Mouse (Mus musculus): ENCODE results near the gene Cfap58. TPM values are rescaled to one million over a fixed set of nuclear protein-coding genes. Genes with fewer than 3 reads are reported as not detected.
A peak's percentile ranks its signal among the peaks of the same experiment; 100 is the strongest.

Cfap58 gene
- polyA plus RNA-seq, 1 experiment, result not detected

DNA sequence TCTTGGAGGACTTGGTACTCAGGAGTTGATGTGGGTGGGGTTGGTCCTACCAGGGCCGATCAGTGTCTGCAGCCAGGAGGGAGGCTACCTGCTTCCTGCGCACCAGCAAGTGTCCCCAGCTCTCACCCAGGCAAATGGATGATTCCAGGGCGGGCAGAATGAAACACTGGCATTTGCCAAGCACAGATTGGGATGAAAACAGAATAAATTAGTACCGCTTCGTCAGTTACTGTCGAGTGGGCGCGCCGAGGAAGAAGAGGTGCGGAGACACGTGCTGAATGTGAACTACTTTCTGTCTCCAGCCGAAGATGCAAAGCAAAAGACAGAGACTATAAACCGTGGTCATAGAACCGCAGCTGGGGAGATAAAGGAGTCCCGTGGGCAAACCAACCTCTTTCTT, 84.0 kb downstream of the Cfap58 start:
- Histone ChIP-seq H3K27me3 (ENCODE audit: control insufficient read depth, insufficient read depth, insufficient read length) (peaks cover 8% of the 10 kb centered on the region), H3K4me3 (ENCODE audit: insufficient read depth, poor library complexity, severe bottlenecking) (no peak overlapping the region), H3ac (ENCODE audit: control insufficient read depth, insufficient read length, low read depth) (no peak overlapping the region), H3K79me3 (ENCODE audit: low read depth) (no peaks in the 10 kb centered on the region), H3K36me3 (ENCODE audit: control insufficient read depth, insufficient read depth) (no peaks in the 10 kb centered on the region), H3K79me2 (ENCODE audit: control insufficient read depth, insufficient read depth) (no peaks in the 10 kb centered on the region)
- TF ChIP-seq MYOG (IDR thresholded peaks at IDR 0.05; ENCODE audit: control insufficient read depth, extremely low read depth, insufficient read length) (no peak), CTCF (IDR thresholded peaks at IDR 0.05; ENCODE audit: control insufficient read depth, insufficient read depth, insufficient read length) (no peak), MAX (IDR thresholded peaks at IDR 0.05) (no peak), MYOD1 (IDR thresholded peaks at IDR 0.05; ENCODE audit: control insufficient read depth, insufficient read length, low read depth) (no peak), USF1 (IDR thresholded peaks at IDR 0.05; ENCODE audit: low read depth) (no peak), CEBPB (IDR thresholded peaks at IDR 0.05; ENCODE audit: low read depth) (no peak), FOSL1 (IDR thresholded peaks at IDR 0.05; ENCODE audit: insufficient read depth, low read length, poor library complexity, severe bottlenecking) (no peak)

DNA sequence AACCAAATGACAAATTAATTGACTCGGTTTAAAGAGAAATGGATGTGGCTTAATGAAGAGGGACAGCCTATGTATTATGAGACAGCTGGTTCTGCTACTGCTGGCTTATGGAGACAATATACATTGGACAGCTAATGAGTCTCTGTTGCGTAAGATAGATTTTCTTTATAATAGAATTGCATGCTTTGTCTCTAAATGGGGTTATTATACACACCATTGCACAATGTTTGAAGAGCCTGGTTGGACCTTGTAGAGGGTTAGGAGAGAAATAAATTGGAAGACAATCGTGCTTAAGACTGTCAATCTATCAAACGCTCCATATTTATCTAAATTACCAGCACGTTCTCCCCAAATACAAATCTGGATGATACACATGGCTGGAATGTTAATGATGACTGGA, 85.3 kb downstream of the Cfap58 start:
- no peaks in the 10 kb centered on the region for H3K79me3 ChIP-seq (ENCODE audit: low read depth)

DNA sequence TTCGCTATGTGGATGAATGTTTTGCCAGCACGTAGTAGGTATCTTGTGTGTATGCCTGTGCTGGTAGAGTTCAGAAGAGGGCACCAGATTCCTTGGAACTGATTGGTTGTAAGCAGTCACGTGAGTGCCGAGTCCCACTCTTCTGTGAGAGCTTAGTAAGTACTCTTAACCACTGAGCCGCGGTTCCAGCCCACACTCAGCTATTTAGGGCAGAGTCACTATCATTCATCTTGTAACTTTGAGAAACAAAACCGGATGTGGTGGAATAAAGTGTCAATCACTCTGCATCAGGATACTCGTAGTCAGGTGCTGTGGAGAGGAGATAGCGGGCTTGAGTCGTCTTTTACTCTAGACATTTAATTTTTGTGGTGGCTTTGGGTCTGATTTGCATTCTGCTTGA, 86.3 kb downstream of the Cfap58 start:
- peaks cover 11% of the 10 kb centered on the region for H3K27me3 ChIP-seq (ENCODE audit: control insufficient read depth, insufficient read depth, insufficient read length)
- TF ChIP-seq MYOG (IDR thresholded peaks at IDR 0.05; ENCODE audit: control insufficient read depth, extremely low read depth, insufficient read length) (no peak), CEBPB (IDR thresholded peaks at IDR 0.05; ENCODE audit: low read depth) (no peak), MAX (IDR thresholded peaks at IDR 0.05) (no peak), USF1 (IDR thresholded peaks at IDR 0.05; ENCODE audit: low read depth) (no peak), FOSL1 (IDR thresholded peaks at IDR 0.05; ENCODE audit: insufficient read depth, low read length, poor library complexity, severe bottlenecking) (no peak), MYOD1 (IDR thresholded peaks at IDR 0.05; ENCODE audit: control insufficient read depth, insufficient read length, low read depth) (no peak), CTCF (IDR thresholded peaks at IDR 0.05; ENCODE audit: control insufficient read depth, insufficient read depth, insufficient read length) (no peak)
- H3K79me3 ChIP-seq (ENCODE audit: low read depth), result no peaks in the 10 kb centered on the region
- no peaks in the 10 kb centered on the region for H3K79me2 ChIP-seq (ENCODE audit: control insufficient read depth, insufficient read depth)
- H3K4me3 ChIP-seq (ENCODE audit: insufficient read depth, poor library complexity, severe bottlenecking), result no peak overlapping the region
- no peaks in the 10 kb centered on the region for H3K36me3 ChIP-seq (ENCODE audit: control insufficient read depth, insufficient read depth)
- no peak overlapping the region for H3ac ChIP-seq (ENCODE audit: control insufficient read depth, insufficient read length, low read depth)

More for the DNA sequence above, 85.3 kb downstream of the Cfap58 start:
- Histone ChIP-seq H3ac (ENCODE audit: control insufficient read depth, insufficient read length, low read depth) (no peak overlapping the region), H3K36me3 (ENCODE audit: control insufficient read depth, insufficient read depth) (no peaks in the 10 kb centered on the region), H3K4me3 (ENCODE audit: insufficient read depth, poor library complexity, severe bottlenecking) (no peak overlapping the region), H3K27me3 (ENCODE audit: control insufficient read depth, insufficient read depth, insufficient read length) (peaks cover 8% of the 10 kb centered on the region), H3K79me2 (ENCODE audit: control insufficient read depth, insufficient read depth) (no peaks in the 10 kb centered on the region)
- TF ChIP-seq FOSL1 (IDR thresholded peaks at IDR 0.05; ENCODE audit: insufficient read depth, low read length, poor library complexity, severe bottlenecking) (no peak), MYOD1 (IDR thresholded peaks at IDR 0.05; ENCODE audit: control insufficient read depth, insufficient read length, low read depth) (no peak), USF1 (IDR thresholded peaks at IDR 0.05; ENCODE audit: low read depth) (no peak), CTCF (IDR thresholded peaks at IDR 0.05; ENCODE audit: control insufficient read depth, insufficient read depth, insufficient read length) (no peak), MAX (IDR thresholded peaks at IDR 0.05) (no peak), CEBPB (IDR thresholded peaks at IDR 0.05; ENCODE audit: low read depth) (no peak), MYOG (IDR thresholded peaks at IDR 0.05; ENCODE audit: control insufficient read depth, extremely low read depth, insufficient read length) (no peak)

DNA sequence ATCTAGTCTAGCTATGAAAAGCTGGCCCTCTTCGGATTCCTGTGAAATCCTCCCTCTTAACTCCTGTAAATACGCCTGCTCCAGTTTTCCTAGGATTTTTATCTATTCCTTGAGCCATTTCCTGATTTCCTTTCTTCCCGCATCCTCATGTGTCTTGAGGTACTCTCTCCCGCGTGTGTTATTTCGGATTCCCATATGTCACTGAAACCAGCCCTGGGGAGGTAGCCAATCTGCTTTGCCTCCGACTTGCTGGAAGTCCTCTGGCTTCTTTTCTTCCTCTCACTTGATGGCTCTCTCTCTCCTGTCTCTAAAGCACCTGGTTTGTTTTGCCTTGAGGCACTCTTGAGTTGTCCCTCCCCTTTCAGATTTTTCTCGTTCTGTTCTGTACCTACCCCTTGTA, 87.9 kb downstream of the Cfap58 start:
- Histone ChIP-seq H3K27me3 (ENCODE audit: control insufficient read depth, insufficient read depth, insufficient read length) (peaks cover 8% of the 10 kb centered on the region), H3K4me3 (ENCODE audit: insufficient read depth, poor library complexity, severe bottlenecking) (no peak overlapping the region), H3K79me2 (ENCODE audit: control insufficient read depth, insufficient read depth) (no peaks in the 10 kb centered on the region), H3ac (ENCODE audit: control insufficient read depth, insufficient read length, low read depth) (no peak overlapping the region), H3K36me3 (ENCODE audit: control insufficient read depth, insufficient read depth) (no peaks in the 10 kb centered on the region), H3K79me3 (ENCODE audit: low read depth) (no peaks in the 10 kb centered on the region)
- TF ChIP-seq MYOD1 (IDR thresholded peaks at IDR 0.05; ENCODE audit: control insufficient read depth, insufficient read length, low read depth), result no peak

DNA sequence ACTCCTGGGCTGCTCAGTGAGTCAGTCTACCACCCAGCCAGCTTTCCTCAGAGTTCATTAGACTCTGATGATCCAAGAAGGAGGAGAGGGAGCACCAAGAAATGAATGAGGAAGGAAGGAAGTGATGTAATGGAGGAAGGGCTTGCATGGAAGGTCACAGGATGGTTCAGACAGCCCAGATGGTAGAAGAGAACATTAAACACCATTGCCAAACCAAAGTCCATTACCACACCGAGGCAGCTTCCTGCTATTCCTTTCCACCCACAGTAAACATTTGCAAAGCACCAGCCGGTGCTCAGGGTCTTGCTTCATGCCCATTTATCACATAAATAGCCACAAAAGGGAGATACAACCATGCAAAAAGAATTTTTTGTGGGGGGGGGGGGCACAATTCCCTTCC, 89.4 kb downstream of the Cfap58 start:
- TF ChIP-seq USF1 (IDR thresholded peaks at IDR 0.05; ENCODE audit: low read depth), result no peak
- no peak for TF ChIP-seq MYOD1 (IDR thresholded peaks at IDR 0.05; ENCODE audit: control insufficient read depth, insufficient read length, low read depth)
- no peak for TF ChIP-seq FOSL1 (IDR thresholded peaks at IDR 0.05; ENCODE audit: insufficient read depth, low read length, poor library complexity, severe bottlenecking)
- TF ChIP-seq MAX (IDR thresholded peaks at IDR 0.05), result no peak
- no peak for TF ChIP-seq CTCF (IDR thresholded peaks at IDR 0.05; ENCODE audit: control insufficient read depth, insufficient read depth, insufficient read length)
- Histone ChIP-seq H3K79me2 (ENCODE audit: control insufficient read depth, insufficient read depth) (no peaks in the 10 kb centered on the region), H3K4me3 (ENCODE audit: insufficient read depth, poor library complexity, severe bottlenecking) (no peak overlapping the region), H3K27me3 (ENCODE audit: control insufficient read depth, insufficient read depth, insufficient read length) (peaks cover 8% of the 10 kb centered on the region), H3K79me3 (ENCODE audit: low read depth) (no peaks in the 10 kb centered on the region), H3K36me3 (ENCODE audit: control insufficient read depth, insufficient read depth) (no peaks in the 10 kb centered on the region), H3ac (ENCODE audit: control insufficient read depth, insufficient read length, low read depth) (no peak overlapping the region)

DNA sequence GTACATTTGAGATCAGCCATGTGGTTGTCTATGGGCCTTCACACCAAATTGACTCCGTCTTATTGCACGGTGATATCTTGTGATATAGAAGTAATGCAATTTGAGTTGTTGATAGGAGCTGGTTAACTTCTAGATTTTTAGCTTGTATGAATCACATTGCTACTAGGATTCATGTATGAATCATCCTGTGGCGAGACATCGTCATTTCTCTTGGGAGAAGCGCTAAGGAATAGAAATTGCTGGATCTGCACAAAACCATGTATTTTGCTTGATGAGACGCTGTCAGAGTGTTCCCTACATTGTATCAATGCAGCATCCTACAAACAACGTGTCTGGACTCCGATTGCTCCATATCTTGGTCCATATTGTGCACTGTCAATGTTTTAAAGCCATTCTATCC, 102.1 kb downstream of the Cfap58 start:
- TF ChIP-seq FOSL1 (IDR thresholded peaks at IDR 0.05; ENCODE audit: insufficient read depth, low read length, poor library complexity, severe bottlenecking) (peak; percentile 43), CTCF (IDR thresholded peaks at IDR 0.05; ENCODE audit: control insufficient read depth, insufficient read depth, insufficient read length) (no peak)
- no peaks in the 10 kb centered on the region for H3K79me2 ChIP-seq (ENCODE audit: control insufficient read depth, insufficient read depth)
- no peak overlapping the region for H3ac ChIP-seq (ENCODE audit: control insufficient read depth, insufficient read length, low read depth)
- H3K36me3 ChIP-seq (ENCODE audit: control insufficient read depth, insufficient read depth), result no peaks in the 10 kb centered on the region
- H3K79me3 ChIP-seq (ENCODE audit: low read depth), result no peaks in the 10 kb centered on the region
- peaks cover 5% of the 10 kb centered on the region for H3K27me3 ChIP-seq (ENCODE audit: control insufficient read depth, insufficient read depth, insufficient read length)
- H3K4me3 ChIP-seq (ENCODE audit: insufficient read depth, poor library complexity, severe bottlenecking), result no peak overlapping the region

All from C2C12 (cell line).